Mouse (Mus musculus) embryonic facial prominence, embryonic 10.5 days (tissue): ENCODE results near the gene Rnase12. TPM values are rescaled to one million over a fixed set of nuclear protein-coding genes. Genes with fewer than 3 reads are reported as not detected.
A peak's percentile ranks its signal among the peaks of the same experiment; 100 is the strongest.
"Not testable (repeated sequence)": the region's sequence is repeated elsewhere in the genome, so short reads cannot be mapped to it uniquely, and the experiment has no call there.

Experiments used
- DNase-seq: peaks from one replicate; pipeline ENCODE4 v3.0.0-alpha.2; 2017; ENCODE audit warnings: low spot score
- H3K27ac ChIP-seq: fragments of 300-500 bp; sonication (generic); replicated peaks from 2 replicates; pipeline ENCODE4 v1.5.1; 2016; ENCODE audit warnings: mild to moderate bottlenecking
- H3K27me3 ChIP-seq: fragments of 300-500 bp; sonication (generic); replicated peaks from 2 replicates; pipeline ENCODE4 v1.6.1; 2016; ENCODE audit warnings: low read depth, mild to moderate bottlenecking; ENCODE audit not compliant: poor library complexity, severe bottlenecking
- H3K36me3 ChIP-seq: fragments of 300-500 bp; sonication (generic); replicated peaks from 2 replicates; pipeline ENCODE4 v1.6.1; 2016; ENCODE audit warnings: mild to moderate bottlenecking, moderate library complexity
- H3K4me1 ChIP-seq: fragments of 300-500 bp; sonication (generic); 2 replicates; pipeline ENCODE4 v1.6.1; 2016
- H3K4me3 ChIP-seq: fragments of 300-500 bp; sonication (generic); 2 replicates; pipeline ENCODE4 v1.5.1; 2016; ENCODE audit warnings: mild to moderate bottlenecking, moderate library complexity
- H3K9me3 ChIP-seq: fragments of 300-500 bp; sonication (generic); 2 replicates; pipeline ENCODE4 v1.6.1; 2016; ENCODE audit warnings: mild to moderate bottlenecking
- WGBS: fragments of 180-500 bp; shearing (Covaris S2); methylation state at CpG from one replicate; pipeline ENCODE4 v1.1.7; 2016; 5-methylcytosine and 5-hydroxymethylcytosine counted together
- polyA plus RNA-seq: library from polyadenylated mRNA; unstranded; fragments of >200 nt; fragmentation: Nextera tagmentation; extraction: Ambion mirVana; gene quantifications from 2 replicates; pipeline ENCODE4 v1.2.1, GENCODE M21; 2016

The Rnase12 gene
- polyA plus RNA-seq: not detected in 2 replicates

GRCm38 (mm10) chr14:51057401-51057831 is at the start of gene Rnase12:
TSS of gene Rnase12 (minus strand) at chr14:51057661.
- 74% methylated on average over 9 of the region's 9 CpGs for WGBS
- no peaks in the 10 kb centered on the region for H3K36me3 ChIP-seq
- no peak within 1 kb of the TSS for H3K27ac ChIP-seq
- DNase-seq: no peak
- no peaks in the 10 kb centered on the region for H3K9me3 ChIP-seq
- H3K4me3 ChIP-seq: no peak within 1 kb of the TSS
- peaks cover 5% of the 10 kb centered on the region; the same call in 1 of the 2 replicates for H3K27me3 ChIP-seq
- peaks cover 18% of the 10 kb centered on the region for H3K4me1 ChIP-seq

GRCm38 (mm10) chr14:51106449-51106967 is 49.0 kb upstream of the Rnase12 start:
- Histone ChIP-seq H3K4me3 (no peak overlapping the region), H3K36me3 (no peaks in the 10 kb centered on the region), H3K4me1 (no peaks in the 10 kb centered on the region), H3K9me3 (no peaks in the 10 kb centered on the region; the same call in 1 of the 2 replicates), H3K27ac (no peak overlapping the region), H3K27me3 (no peaks in the 10 kb centered on the region)
- DNase-seq: no peak

GRCm38 (mm10) chr14:51104366-51104765 is 46.9 kb upstream of the Rnase12 start:
- H3K9me3 ChIP-seq: no peaks in the 10 kb centered on the region
- H3K4me1 ChIP-seq: no peaks in the 10 kb centered on the region
- no peak overlapping the region for H3K4me3 ChIP-seq
- H3K36me3 ChIP-seq: no peaks in the 10 kb centered on the region
- H3K27ac ChIP-seq: no peak overlapping the region
- H3K27me3 ChIP-seq: no peaks in the 10 kb centered on the region
- WGBS: 90% methylated on average over 2 of the region's 2 CpGs
- no peak for DNase-seq

- WGBS: 63% methylated on average over 3 of the region's 3 CpGs
- Histone ChIP-seq H3K36me3 (no peaks in the 10 kb centered on the region), H3K27ac (no peak overlapping the region), H3K27me3 (no peaks in the 10 kb centered on the region), H3K4me3 (no peak overlapping the region), H3K4me1 (no peaks in the 10 kb centered on the region), H3K9me3 (no peaks in the 10 kb centered on the region)
- DNase-seq: peak; percentile 69
Observed at GRCm38 (mm10) chr14:51103217-51103616, 45.8 kb upstream of the Rnase12 start.

- DNase-seq: no peak
- Histone ChIP-seq H3K27me3 (no peaks in the 10 kb centered on the region), H3K27ac (no peak overlapping the region), H3K4me3 (no peak overlapping the region), H3K36me3 (no peaks in the 10 kb centered on the region), H3K4me1 (no peaks in the 10 kb centered on the region), H3K9me3 (no peaks in the 10 kb centered on the region)
- 80% methylated on average over 9 of the region's 9 CpGs for WGBS
Observed at GRCm38 (mm10) chr14:51101284-51101683, 43.8 kb upstream of the Rnase12 start.

- H3K27me3 ChIP-seq: no peaks in the 10 kb centered on the region
- 93% methylated on average over 11 of the region's 11 CpGs for WGBS
- no peak overlapping the region for H3K27ac ChIP-seq
- H3K4me3 ChIP-seq: no peak overlapping the region
- DNase-seq: no peak
- H3K9me3 ChIP-seq: no peaks in the 10 kb centered on the region
- no peaks in the 10 kb centered on the region for H3K4me1 ChIP-seq
- no peaks in the 10 kb centered on the region for H3K36me3 ChIP-seq
Observed at GRCm38 (mm10) chr14:51098921-51099320, 41.5 kb upstream of the Rnase12 start.

GRCm38 (mm10) chr14:51098300-51098699 is 40.8 kb upstream of the Rnase12 start:
- not testable (repeated sequence) for H3K4me1 ChIP-seq, H3K27ac ChIP-seq, H3K36me3 ChIP-seq, H3K4me3 ChIP-seq, H3K27me3 ChIP-seq, H3K9me3 ChIP-seq
- WGBS: 40% methylated on average over 1 of the region's 1 CpGs
- peak; percentile 41 for DNase-seq

GRCm38 (mm10) chr14:51095736-51096524 is 38.5 kb upstream of the Rnase12 start:
- WGBS: 69% methylated on average over 9 of the region's 9 CpGs

GRCm38 (mm10) chr14:51094921-51095320 is 37.5 kb upstream of the Rnase12 start:
- Histone ChIP-seq H3K4me3 (no peak overlapping the region), H3K27ac (no peak overlapping the region), H3K36me3 (no peaks in the 10 kb centered on the region), H3K4me1 (peaks cover 7% of the 10 kb centered on the region; the same call in 1 of the 2 replicates), H3K9me3 (no peaks in the 10 kb centered on the region), H3K27me3 (no peaks in the 10 kb centered on the region)
- no peak for DNase-seq
- 69% methylated on average over 9 of the region's 9 CpGs for WGBS

More at GRCm38 (mm10) chr14:51095736-51096524, 38.5 kb upstream of the Rnase12 start:
- peaks cover 7% of the 10 kb centered on the region; the same call in 1 of the 2 replicates for H3K4me1 ChIP-seq
- H3K9me3 ChIP-seq: no peaks in the 10 kb centered on the region
- H3K27me3 ChIP-seq: no peaks in the 10 kb centered on the region
- H3K27ac ChIP-seq: no peak overlapping the region
- no peak overlapping the region for H3K4me3 ChIP-seq
- no peak for DNase-seq
- H3K36me3 ChIP-seq: no peaks in the 10 kb centered on the region

GRCm38 (mm10) chr14:51094096-51094875 is 36.8 kb upstream of the Rnase12 start:
- no peak for DNase-seq
- H3K9me3 ChIP-seq: no peaks in the 10 kb centered on the region
- H3K36me3 ChIP-seq: no peaks in the 10 kb centered on the region
- H3K4me3 ChIP-seq: no peak overlapping the region
- H3K4me1 ChIP-seq: peaks cover 7% of the 10 kb centered on the region; the same call in 1 of the 2 replicates
- H3K27me3 ChIP-seq: no peaks in the 10 kb centered on the region
- H3K27ac ChIP-seq: no peak overlapping the region
- WGBS: 86% methylated on average over 5 of the region's 5 CpGs

GRCm38 (mm10) chr14:51093496-51093895 is 36.0 kb upstream of the Rnase12 start:
- Histone ChIP-seq H3K4me1 (peaks cover 7% of the 10 kb centered on the region; the same call in 1 of the 2 replicates), H3K9me3 (no peaks in the 10 kb centered on the region), H3K27ac (no peak overlapping the region), H3K27me3 (no peaks in the 10 kb centered on the region), H3K36me3 (no peaks in the 10 kb centered on the region), H3K4me3 (no peak overlapping the region)
- DNase-seq: no peak
- 29% methylated on average over 3 of the region's 3 CpGs for WGBS

- 50% methylated on average over 8 of the region's 8 CpGs for WGBS
- H3K36me3 ChIP-seq: no peaks in the 10 kb centered on the region
- no peak overlapping the region for H3K4me3 ChIP-seq
- H3K27ac ChIP-seq: no peak overlapping the region
- no peaks in the 10 kb centered on the region for H3K9me3 ChIP-seq
- no peak for DNase-seq
- H3K27me3 ChIP-seq: no peaks in the 10 kb centered on the region
- peaks cover 7% of the 10 kb centered on the region; the same call in 1 of the 2 replicates for H3K4me1 ChIP-seq
Observed at GRCm38 (mm10) chr14:51092073-51092620, 34.7 kb upstream of the Rnase12 start.
